Mouse (Mus musculus) ovary, postnatal 36 days (tissue): Measurements from ENCODE around the gene Dusp9.
A peak's percentile ranks its signal among the peaks of the same experiment; 100 is the strongest.

Experiments used
- DNase-seq: peaks from one replicate; pipeline ENCODE4 v3.0.0; 2022; ENCODE audit warnings: low spot score, mixed read lengths

Gene Dusp9

DNA sequence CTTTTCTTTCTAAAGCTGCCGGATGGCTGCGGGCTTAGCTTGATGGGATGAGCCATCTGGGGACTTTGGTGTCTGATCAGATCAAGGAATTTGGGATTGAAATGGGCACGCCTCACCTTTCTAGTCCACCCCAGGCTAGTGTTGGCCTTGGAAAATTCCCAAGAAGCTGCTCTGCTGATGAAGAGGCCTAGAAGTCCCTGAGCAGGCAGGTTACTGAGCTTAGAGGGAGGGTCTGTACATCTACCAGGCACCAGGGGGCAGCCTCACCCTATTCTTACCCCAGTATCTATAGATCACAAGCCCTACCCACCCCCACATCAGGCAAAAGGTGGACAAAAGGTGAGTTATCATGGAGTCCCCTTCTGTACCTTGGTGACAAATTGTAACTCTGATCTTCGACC, 32.8 kb downstream of the Dusp9 start:
- DNase-seq, result peak; percentile 31

DNA sequence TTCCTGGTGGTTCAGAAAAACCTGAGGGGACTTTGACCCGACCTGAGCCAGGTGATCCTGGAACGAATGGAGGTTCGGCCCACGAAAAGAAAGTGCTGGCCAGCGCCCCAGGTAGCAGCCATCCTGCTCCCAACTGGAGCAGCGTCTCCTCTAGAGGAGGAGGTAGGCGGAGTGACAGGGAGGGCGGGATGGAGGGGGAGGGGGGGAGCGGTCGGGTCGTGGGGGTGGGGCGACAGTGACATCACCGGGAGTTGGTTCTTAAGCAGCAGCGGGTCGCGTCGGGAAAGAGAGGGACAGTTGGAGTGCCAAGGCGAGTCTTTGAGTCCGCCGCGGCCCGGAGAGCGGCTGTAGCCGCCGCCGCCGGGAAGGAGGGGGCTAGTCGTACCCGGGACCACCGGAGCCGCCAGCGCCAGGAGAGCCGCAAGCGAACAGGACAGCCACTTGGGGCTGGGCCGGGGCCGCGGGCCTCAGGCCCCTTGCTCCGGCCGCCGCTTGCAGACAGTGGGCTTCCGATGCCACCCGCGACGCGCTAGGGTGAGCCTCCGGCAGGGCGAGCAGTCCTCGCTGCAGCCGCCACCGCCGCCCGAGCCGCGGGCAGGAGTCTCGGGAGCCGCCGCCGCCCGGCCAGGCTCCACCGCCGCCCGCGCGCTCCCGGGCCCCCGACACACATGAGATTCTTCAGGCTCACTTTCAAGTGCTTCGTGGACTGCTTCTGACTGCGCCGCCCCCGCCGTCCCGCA, 33.8 kb downstream of the Dusp9 start, which contains the start of gene Slc6a8:
Gene Slc6a8, plus strand, starts transcription at position 272 of the 740 bp plus-strand sequence.
- peak; percentile 64 for DNase-seq

DNA sequence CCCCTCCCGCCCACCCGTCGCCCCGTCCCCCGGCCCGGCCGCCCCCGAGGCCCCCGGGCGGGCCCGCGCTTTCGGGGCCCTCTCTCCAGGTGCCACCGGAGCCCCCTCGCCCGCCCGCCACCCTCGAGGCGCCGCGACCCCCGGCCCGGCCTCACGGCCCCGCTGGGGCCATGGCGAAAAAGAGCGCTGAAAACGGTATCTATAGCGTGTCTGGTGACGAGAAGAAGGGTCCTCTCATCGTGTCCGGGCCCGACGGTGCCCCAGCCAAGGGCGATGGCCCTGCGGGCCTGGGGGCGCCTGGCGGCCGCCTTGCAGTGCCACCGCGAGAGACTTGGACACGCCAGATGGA, 34.4 kb downstream of the Dusp9 start:
- no peak for DNase-seq

DNA sequence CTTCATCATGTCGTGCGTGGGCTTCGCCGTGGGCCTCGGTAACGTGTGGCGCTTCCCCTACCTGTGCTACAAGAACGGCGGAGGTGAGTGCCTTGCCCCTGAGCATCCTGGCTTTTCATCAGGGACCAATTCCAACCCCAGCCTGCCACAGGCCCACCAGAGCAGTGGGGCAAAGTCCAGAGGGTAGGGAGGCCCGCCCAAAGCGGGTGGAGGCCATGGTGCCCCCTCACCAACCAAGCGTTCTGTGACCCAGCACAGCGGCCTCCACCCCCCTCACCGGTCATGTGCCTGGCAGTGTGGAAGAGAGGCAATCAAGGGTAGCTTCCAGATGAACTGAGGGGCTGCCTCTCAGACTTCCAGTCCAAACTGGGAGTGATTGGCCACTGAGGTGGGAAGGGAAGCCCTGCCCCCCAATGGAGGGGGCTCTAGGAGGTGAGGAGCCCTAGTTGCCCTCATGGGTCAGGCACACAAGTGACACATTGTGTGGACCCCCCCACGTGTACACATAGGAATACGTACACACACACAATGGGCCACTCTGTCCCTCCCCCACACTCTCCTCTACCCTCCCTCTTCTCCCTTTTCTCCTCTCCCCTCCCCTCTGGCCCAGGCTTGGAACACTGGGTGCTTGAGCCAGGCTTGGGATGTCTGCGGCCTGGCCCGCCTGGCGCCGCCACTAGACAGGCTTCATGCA, 34.9 kb downstream of the Dusp9 start:
- no peak for DNase-seq

DNA sequence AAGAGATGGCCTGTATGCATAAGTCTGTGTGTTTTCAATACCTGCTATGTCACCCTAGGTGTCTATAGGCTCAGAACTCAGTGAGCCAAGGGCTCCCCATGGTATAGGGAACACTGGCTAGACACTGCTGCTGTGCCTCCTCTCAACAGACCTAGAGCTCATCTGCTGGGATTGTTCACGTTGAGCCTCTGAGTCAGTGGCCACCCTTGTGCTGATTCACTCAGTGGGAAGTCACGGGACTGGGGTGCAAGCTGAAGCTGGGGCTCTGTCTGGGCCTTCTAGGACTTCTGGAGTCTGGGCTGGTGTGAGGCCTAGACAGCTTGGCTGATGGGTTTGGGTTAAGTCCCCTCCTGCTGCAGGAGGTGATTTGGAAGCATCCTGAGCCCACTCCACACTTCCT, 36.0 kb downstream of the Dusp9 start:
- DNase-seq, result no peak

- no peak for DNase-seq
Observed at GRCm38 (mm10) chrX:73676668-73677067, 37.4 kb downstream of the Dusp9 start.

DNA sequence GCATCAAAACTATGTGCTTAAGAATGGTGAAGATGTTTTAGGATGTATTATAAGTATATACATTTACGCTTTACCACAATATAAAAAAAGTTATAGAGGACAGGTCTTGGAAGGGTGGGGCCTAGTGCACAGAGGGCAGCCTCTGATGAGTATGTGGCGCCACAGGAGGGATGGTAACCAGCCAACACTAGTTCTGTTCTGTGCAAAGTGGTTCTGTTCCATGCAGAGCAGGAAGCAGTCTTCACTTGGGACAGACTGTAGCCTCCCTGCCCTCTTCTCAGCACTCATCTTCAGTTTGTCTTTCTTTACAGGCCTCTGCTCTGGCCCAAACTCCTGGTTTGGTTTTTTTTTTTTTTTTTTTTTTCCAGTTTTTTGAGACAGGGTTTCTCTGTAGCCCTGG, 44.9 kb downstream of the Dusp9 start:
- DNase-seq, result no peak

DNA sequence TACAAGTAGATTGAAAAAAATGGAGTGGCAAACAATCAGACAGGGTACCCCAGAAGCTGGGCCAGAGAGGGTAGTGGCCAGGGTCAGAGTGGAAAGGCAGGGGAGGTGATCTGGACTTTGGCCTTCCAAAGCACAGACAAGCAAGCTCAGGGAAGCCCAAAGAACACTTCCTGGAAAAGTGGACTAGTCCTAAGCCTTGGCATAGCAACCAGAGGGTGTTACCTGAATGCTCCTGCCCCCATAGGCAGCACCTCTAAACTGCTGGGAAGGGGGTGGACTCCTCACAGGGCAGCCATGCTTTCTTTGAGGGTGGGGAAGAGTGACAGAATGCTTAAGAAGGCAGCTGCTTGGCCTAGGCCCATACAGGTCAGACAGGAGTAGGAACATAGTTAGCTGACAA, 45.8 kb downstream of the Dusp9 start:
- DNase-seq, result no peak

DNA sequence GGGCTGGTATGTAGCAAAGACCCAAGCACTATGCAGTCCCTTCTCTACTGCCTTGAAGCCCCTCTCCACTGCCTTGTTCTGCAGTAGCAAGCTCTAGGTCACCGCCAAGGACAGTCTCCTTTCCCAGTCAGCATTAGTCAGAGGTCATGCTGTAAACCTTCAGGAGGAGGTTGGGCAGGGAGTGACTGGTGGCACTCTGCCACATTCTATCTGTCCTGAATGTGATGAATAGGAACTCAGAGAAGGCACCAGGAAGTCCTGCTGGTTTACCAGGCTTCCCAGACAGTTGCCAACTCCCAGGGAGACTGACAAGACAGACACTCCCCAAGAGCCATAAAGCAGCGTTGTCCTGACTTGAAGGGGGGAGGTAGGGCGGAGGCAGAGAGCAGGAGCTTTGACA, 46.4 kb downstream of the Dusp9 start:
- no peak for DNase-seq

DNA sequence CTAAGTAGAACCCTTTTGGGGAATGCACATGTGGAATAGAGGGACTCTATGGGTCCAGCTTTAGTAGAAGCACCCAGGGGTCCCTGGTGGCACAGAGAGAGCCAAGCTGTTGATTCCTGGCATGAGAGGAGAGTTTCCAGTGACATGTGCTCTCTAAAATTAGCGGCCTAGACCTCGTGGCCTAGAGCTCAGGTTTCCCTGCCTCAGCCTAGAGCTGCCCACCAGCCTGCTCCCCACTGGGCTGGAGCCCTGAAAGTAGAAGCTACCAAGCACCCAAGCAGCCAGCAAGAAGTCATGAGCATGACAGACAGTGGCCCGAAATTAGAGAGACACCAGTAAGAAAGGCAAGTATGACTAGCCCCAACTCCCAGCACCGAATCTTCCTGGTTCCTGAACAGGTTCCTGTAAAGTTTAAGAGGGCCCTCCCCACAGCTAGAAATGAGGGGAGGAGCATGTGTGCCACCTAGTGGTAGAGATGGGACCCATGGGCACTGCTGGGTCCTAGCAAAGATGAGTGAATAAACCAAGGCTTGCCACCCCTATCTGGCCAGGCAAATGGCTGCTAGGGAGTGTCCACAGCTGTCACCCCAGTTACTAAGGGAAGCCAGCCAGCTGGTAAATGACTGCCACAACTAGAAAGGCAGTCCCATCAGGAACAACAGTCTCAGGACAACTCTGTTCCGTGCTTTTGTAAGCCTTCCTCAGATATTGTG, 51.9 kb downstream of the Dusp9 start:
- DNase-seq, result peak; percentile 47
